In the genomic region with DNA sequence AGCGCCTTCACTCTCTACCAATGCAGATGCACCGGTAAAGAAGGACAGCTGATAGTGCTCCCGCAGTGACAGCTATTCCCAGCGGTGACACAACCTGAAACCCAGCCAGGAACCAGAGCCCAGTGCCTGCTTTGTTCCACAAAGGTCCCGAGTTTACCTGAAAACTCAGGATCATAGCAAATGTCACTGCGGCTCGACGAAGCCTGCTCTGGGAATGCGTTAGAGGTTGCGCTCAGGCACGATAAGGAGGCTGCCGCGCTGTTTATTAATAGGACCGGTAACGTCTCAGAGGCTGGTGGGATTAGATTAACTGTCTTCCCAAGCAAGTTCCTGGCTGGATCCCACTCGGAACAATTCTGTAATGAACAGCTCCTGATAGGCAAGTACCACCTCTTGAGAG, we compare ENCODE assay signal across 21 mouse cellular contexts. TPM values are rescaled to one million over a fixed set of nuclear protein-coding genes. Genes with fewer than 3 reads are reported as not detected.
A peak's percentile ranks its signal among the peaks of the same experiment; 100 is the strongest.
DNase-seq lines count a peak whose midpoint lies in the region; ATAC-seq lines count a peak whose summit lies in the region.
"Had no signal": no experiment of that assay in that cellular context is flagged by ENCODE, and none has a peak within 500 bp of the region (broad histone marks: within the 10 kb centered on the region; RNA-seq: fewer than 3 reads in every experiment).

No protein-coding gene starts in this region.

- 0 out of 2 replicates have a peak overlapping the region, but pooled peaks have one; percentile 3 for H3K27ac ChIP-seq in embryonic facial prominence, embryonic 10.5 days (replicated peaks)
- H3K27ac ChIP-seq in heart, embryonic 16.5 days (ENCODE audit: low read length) = peak overlapping the region; percentile 88
- H3K27ac ChIP-seq: forebrain, embryonic 10.5 days; liver, embryonic 15.5 days; midbrain, embryonic 12.5 days had no signal

- H3K9me3 ChIP-seq in embryonic facial prominence, embryonic 10.5 days = no peaks in the 10 kb centered on the region
- no peaks in the 10 kb centered on the region for H3K9me3 ChIP-seq in heart, embryonic 16.5 days (replicated peaks; ENCODE audit: control insufficient read depth, low read length)
- H3K9me3 ChIP-seq: forebrain, embryonic 10.5 days; liver, embryonic 15.5 days; midbrain, embryonic 12.5 days had no signal

- peak; percentile 72 to 76 for DNase-seq in heart, adult 18-20 months
- DNase-seq in heart, postnatal 25 days (ENCODE audit: low spot score) = no peak
- no peak for DNase-seq in embryonic facial prominence, embryonic 10.5 days (ENCODE audit: low spot score)
- peak; percentile 65 to 69 for DNase-seq in heart, adult 9 months (ENCODE audit: low spot score in 2 of 2)
- DNase-seq in urinary bladder, postnatal 14 days (ENCODE audit: low spot score) = no peak
- DNase-seq in urinary bladder, postnatal 4 days (ENCODE audit: low spot score in 2 of 2) = no peak
- no peak for DNase-seq in left cerebral cortex, postnatal 36 days (ENCODE audit: low spot score in 2 of 2)
- DNase-seq: adrenal gland, postnatal 36 days; cerebellum, adult 9-11 months; gastrocnemius, postnatal 14 days; kidney, postnatal 10 days; left cerebral cortex, postnatal 4 days; thymus, postnatal 14 days had no signal

- H3K9ac ChIP-seq in heart, embryonic 16.5 days (ENCODE audit: low read length) = peak overlapping the region; percentile 51
- H3K9ac ChIP-seq: liver, embryonic 15.5 days; midbrain, embryonic 12.5 days had no signal

- ATAC-seq in heart, embryonic 16.5 days (replicated peaks; ENCODE audit: extremely low read depth, insufficient read depth, low FRiP score) = 0 out of 2 replicates have a peak, but pooled peaks have one; percentile 17
- ATAC-seq: intestine, postnatal 0 days; lung, postnatal 0 days had no signal

- H3K4me3 ChIP-seq in embryonic facial prominence, embryonic 10.5 days = no peak overlapping the region
- no peak overlapping the region for H3K4me3 ChIP-seq in heart, embryonic 16.5 days (ENCODE audit: low read length)
- H3K4me3 ChIP-seq: forebrain, embryonic 10.5 days; liver, embryonic 15.5 days; midbrain, embryonic 12.5 days had no signal

- H3K4me2 ChIP-seq in heart, embryonic 16.5 days (ENCODE audit: low read depth, low read length) = peak overlapping the region; percentile 47
- H3K4me2 ChIP-seq: liver, embryonic 15.5 days; midbrain, embryonic 12.5 days had no signal

- peaks cover 49% of the 10 kb centered on the region for H3K4me1 ChIP-seq in embryonic facial prominence, embryonic 10.5 days
- peaks cover 61% of the 10 kb centered on the region for H3K4me1 ChIP-seq in heart, embryonic 16.5 days (ENCODE audit: control insufficient read depth, insufficient read depth, low read length)

- intact Hi-C loops in heart, postnatal 25 days (cut with DNase I) = no loop called here
- intact Hi-C loops in left cerebral cortex, postnatal 36 days (cut with DNase I) = loop anchor here (5.0 kb wide), 1 partner anchor 34 kb away; no protein-coding TSS in a partner anchor

- H3K27me3 ChIP-seq in embryonic facial prominence, embryonic 10.5 days (replicated peaks; ENCODE audit: low read depth, poor library complexity, severe bottlenecking) = peaks cover 40% of the 10 kb centered on the region
- no peaks in the 10 kb centered on the region for H3K27me3 ChIP-seq in heart, embryonic 16.5 days (ENCODE audit: control insufficient read depth, insufficient read depth, low read length)
- H3K27me3 ChIP-seq: CH12.LX; liver, embryonic 15.5 days had no signal

- H3K36me3 ChIP-seq in embryonic facial prominence, embryonic 10.5 days (replicated peaks) = no peaks in the 10 kb centered on the region
- H3K36me3 ChIP-seq in heart, embryonic 16.5 days (ENCODE audit: control insufficient read depth, insufficient read depth) = no peaks in the 10 kb centered on the region
- H3K36me3 ChIP-seq: forebrain, embryonic 10.5 days; liver, embryonic 15.5 days; midbrain, embryonic 12.5 days had no signal

- 84% methylated on average over 16 of the region's 16 CpGs for WGBS in embryonic facial prominence, embryonic 10.5 days
- 37% methylated on average over 16 of the region's 16 CpGs for WGBS in heart, embryonic 16.5 days

RNA-seq across cellular contexts. Expression of gene Ablim1, which starts 43.0 kb away (rescaled TPM):
- 100 to 1,000 TPM; 384 to 401 TPM for total RNA-seq in heart, adult 18-20 months (2021)
- total RNA-seq in heart, postnatal 25 days (2021) = 100 to 1,000 TPM; 417 to 451 TPM
- 17.7 and 22.4 TPM in 2 replicates for polyA plus RNA-seq in embryonic facial prominence, embryonic 10.5 days (2016; fragmentation: Nextera tagmentation; extraction: Ambion mirVana)
- 72.6 and 76.3 TPM in 2 replicates for polyA plus RNA-seq in heart, embryonic 16.5 days (2015; fragmentation: Nextera tagmentation; extraction: Ambion mirVana)
- 100 to 1,000 TPM in 1 of 2 experiments, 10 to 100 TPM in 1; 98.4 to 129 TPM for total RNA-seq in left cerebral cortex, postnatal 36 days (2021)
- total RNA-seq: MEL had no signal

Comparison
In these comparisons a context has a peak if more than half of its experiments do, and no peak if none do; other contexts are left out.
1. DNase-seq: peak in heart, adult 18-20 months (2 of 2) and heart, adult 9 months (2 of 2); none in heart, postnatal 25 days (single experiment), embryonic facial prominence, embryonic 10.5 days (single experiment), urinary bladder, postnatal 14 days (single experiment), urinary bladder, postnatal 4 days (0 of 2) and left cerebral cortex, postnatal 36 days (0 of 2).